Mouse (Mus musculus) WW6 (cell line): ENCODE measurements around the gene Cabin1.

Source experiments
- DNase-seq: peaks from one replicate; pipeline ENCODE4 v3.0.0-alpha.2; 2013; ENCODE audit warnings: low read depth, low spot score

Gene Cabin1

DNA sequence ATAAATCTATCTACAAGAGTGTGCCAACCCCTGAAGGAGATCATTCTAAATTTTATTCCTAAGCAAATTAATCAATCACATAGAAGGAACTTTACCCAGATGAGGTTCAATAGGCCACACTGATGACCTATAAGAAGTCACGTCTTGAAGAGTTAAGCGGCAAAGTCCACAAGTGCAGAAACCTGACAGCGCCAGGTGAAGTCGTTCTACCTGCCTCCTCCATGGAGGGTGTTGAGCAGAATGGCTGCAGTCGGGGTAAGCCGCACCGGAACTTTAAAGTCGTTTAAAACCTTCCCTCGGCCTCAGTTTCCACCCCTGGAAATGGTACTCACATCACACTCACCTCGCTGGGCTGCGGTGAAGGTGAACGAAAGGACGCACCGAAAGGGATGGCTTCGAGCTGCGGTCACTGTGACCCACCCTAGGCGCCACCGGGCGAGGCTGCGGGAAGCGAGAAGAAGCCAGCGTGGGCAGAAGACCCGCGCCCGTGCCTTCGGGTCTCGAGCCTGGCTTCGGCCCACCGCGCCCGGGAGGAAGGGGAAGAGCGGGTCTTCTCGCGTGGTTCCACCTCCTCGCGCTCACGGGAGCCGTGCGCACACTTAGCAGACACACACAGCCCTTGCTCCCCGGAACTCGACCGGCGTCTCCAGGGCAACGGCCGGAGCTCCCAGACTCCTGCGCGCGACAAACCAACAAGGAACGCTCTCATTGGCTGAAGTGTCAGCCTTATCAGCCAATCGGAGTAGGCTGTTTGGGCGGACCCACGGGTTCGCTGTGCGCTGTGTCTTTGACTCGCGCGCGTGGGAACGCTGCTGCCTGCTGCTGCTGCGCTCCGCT is at the start of gene Cabin1:
Cabin1 (minus strand) TSS at position 660 of the 837 bp plus-strand sequence.
- peak; percentile 97 for DNase-seq

DNA sequence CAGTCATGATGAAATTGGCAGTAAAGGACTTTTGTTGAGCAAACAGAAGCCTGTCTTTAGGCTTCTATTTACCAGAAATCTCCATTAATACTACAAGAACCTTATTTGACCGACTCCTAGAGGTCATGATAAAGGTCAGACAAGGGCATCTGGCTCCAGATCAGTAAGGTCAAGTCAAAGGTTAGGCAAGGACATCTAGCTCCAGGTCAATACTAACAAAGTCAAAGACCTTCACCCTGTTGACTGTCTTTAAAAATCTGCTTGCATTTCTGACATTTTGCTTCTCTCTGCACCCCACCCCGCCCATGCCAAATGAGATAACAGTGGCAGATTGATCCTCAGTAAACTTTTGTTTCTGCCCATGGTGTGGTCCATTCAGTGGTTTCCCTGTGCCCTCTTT is 40.1 kb upstream of the Cabin1 start:
- DNase-seq, result no peak

DNA sequence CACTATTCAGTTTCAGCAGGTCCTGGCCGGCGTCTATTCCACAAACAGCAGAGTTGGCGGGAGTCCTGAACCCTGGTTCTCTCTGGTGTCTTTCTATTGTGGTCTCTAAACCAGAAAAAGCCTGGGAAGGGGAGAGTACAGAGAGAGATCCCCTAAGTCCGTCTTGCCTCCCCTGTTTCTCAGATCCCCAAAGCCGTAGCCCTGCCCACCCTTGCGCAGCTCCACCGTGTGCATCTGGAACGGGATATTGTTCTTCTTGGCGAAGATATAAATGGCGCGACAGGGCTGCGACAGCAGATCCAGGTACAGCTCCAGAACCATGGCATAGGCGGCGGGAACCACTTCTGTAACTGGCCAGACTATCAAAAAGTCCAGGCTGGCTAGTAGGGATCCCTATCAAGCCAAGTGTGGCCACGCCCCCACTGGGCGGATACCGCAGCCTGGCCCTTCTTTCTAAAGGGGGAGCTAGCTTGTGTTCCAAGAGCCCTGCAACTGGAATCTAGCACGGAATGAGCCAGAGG is 34.1 kb upstream of the Cabin1 start, which contains the start of gene Gstt1:
Gstt1 (minus strand) TSS at position 409 of the 521 bp plus-strand sequence.
- no peak for DNase-seq

DNA sequence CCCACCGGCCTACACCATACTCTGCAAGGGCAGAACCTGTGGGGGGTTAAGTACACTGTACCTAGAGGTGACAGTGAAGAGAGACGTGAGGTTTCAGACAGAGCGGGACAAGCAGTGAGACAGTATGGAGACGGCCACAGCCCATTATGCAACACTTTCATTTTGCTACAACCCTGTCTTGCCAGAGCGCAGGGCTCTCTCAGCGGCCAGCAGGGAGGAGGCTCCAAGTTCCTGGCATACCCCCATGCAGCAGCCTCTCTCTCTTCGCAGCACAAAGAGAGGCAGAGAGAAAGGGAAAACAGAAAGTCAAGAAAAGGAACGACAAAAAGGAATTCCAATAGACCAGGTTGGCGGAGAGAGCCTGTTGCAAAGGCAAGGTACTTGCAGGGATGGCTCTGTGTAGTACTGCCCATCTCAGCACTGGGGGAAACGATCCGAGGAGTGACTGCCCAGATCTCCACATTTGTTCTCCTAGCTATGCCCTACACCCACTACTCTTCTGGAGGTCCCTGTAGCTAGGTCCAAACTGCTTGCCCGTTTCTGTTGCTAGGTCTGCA is 33.6 kb upstream of the Cabin1 start:
- no peak for DNase-seq

DNA sequence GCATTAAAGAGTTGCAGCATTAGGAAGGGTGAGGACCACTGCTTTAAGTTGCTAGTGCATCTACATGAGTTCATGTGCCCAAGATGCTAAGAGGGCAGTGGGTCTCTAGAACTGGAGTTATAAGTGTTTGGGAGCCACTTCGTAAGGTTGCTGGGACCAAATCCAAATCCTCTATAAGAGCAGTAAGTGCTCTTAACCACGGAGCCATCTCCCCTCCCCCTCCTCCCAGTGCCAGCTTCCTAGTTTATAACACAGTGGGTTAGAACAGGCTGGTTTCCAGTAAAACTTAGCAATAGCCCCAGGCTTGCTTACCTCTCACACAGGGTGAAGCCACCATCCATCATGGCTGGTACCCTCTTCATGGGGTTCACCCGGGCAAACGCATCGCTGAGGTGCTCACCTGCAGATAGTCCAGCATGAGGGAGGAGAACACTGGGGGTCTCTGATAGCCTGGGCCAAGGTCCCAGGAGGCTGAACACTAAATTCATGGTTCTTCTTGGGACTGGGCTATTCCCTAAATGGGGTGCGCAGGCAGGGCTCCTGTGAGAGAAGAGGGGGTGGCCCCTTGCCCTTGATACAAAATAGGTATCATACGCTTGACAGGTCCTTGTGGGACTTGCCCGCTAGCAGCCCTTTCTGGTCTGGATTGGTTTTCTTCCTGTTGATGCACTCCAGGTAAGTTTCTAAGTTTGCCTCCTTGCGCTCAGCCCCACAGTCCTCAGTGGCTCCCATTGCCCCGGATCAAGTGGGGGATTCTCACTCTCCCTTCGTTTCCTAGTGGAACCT is 32.8 kb upstream of the Cabin1 start:
- DNase-seq, result no peak

DNA sequence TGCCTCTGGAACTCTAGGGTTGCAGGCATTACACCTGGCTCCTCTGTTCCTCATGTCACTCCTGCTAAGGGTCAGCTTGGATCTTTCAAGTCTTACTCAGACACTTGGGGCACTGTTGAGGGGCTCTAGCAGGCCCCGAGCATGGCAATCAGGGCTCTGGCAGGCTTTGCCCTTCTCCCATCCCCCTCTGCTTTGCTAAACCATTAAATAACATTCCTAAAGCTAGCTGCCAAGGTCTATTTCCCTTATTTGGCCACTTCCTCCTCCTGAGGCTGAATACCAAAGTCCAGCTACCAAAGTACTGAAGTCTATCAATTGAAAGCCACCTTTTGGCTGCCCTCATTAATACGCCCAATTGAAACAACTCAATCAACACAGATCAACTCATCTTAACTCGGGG is 30.7 kb upstream of the Cabin1 start:
- DNase-seq, result no peak

DNA sequence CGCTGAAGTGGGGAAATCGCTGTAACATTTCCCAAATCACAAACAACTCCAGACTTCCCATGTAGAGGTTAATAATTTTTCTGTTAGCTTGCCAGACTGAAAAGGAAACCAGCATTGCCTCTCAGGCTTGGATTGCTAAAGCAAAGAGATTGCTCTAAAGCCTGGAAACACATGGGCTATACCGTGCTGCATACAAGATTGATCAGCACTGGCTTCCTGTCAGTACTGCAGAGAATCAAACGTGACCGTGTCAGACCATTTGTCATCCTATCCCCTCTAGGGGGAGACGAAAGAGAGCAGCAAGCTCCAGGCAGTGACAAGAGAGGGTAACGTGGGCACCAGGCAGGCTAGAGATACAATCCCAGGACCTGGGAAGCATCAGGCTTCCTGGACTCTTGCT is 26.6 kb upstream of the Cabin1 start:
- no peak for DNase-seq

DNA sequence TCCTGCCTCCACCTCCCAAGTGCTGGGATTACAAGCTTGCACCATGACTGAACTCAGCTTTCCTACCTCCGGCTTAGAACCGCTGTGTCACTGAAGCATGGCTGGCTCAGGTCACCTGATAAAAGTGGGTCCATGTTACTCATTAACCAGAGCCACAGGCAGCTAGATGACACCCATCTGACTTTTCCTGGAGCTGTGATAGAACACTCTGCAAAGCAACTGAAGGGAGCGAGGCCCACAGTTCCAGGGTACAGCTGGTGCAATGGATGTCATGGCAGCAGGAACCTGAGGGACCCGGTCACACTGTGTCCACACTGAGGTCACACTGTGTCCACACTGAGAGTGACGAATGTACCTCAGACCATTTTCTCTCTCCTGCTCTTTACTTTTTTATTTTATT is 25.7 kb upstream of the Cabin1 start:
- DNase-seq, result no peak

DNA sequence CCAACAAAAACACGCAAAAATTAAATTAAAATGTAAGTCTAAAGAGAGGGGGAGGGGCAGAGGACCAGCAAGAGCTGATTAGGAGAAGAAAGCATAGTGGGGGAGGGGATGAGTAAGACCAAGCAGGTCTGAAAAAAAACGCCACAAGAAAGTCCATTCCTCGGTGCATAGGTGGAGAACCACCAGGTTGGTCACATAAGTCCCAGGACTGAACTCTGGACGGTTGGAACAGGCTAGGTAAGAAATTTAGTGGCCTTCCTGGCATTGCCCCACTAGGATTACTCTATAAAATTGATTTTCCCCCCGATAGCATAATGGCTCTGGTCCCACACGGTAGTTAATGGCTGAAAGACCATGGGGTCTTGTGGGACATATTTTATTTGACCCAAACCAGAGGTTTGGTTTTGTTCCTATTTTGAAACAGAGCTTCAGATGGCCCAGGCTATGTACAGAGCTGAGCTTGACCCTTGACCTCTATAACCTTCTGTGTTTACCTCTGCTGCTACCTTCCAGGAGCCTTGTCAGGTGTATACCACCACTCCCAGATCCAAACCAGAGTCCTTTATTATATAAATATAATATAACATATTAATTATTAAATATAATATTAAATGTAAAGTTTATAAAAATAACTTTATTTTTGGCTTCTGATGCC is 25.1 kb upstream of the Cabin1 start:
- DNase-seq, result no peak

DNA sequence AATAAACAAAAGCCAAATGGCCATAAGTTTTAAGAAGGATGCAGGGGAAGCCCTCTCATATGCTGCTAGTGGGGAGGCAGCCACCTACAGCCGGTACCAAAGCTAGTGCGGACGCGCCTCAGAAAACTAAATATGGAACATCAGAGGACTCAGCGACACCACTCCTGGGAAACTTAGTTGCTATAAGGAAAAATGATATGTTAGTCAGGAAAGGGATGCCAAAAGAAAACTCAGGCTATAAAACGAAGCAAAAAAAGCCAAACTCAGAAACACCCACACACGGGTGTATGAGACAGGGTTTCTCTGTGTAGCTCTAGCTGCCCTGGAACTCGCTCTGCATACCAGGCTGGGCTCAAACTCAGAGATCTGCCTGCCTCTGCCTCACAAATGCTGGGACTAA is 24.1 kb upstream of the Cabin1 start:
- no peak for DNase-seq

DNA sequence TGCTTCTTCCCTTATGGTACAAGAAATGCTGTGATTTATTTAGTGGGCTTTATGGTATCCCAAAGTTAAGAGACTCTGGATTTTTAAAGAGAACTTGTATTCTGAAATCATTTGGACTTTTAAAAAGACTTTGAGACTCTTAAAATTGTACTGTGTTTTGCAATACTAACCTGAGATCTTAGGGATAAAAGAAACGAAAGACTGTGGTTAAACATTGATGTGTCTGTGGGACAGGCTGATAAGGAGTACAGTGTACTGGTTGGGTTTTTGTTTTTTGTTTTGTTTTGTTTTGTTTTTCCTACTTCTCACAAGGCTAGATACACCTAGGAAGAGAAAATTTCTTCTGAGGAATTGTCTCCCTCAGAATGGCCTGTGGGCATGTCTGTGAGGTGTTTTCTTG is 21.3 kb upstream of the Cabin1 start:
- DNase-seq, result no peak

DNA sequence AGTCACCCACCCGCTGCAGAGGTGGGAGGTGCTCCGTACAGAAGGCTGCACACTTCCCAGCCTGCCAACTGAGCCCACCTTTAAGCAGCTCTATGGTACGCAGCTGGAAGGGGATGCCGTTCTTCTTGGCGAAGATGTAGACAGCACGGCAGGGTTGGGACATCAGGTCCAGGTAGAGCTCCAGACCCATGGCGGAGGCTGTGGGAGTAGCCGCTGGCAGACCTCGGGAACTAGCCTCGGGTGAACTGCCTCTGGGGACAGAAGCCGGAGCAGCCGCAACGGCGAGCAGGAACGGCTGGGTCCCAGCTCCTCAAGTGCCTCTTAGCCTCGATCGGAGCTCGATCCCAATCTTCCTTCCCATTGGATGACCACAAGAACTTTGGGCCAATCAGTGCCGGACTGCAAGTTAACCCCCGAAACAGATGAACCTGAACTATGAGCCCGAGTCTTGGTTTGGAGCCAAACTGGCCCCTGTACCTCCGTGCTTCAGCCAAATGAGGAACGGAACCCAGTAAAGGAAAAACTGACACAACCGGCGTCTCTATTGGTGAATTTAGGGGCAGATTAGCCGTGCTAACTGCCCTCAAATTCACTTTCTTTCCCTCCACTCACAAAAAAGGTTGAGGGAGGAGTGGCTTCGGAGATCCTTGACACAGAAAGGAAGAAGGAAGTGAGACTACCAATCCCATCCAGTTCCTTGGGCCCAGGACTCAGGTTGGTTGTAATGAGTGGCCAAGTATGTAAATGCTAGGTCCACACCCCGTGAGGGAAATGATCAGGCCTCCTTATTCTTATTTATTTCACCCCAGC is 16.8 kb upstream of the Cabin1 start, which contains the start of the genes Gm20441 and Gstt3:
Gm20441 (minus strand) TSS at position 186 of the 810 bp plus-strand sequence.
Gstt3 (minus strand) TSS at position 646 of the 810 bp plus-strand sequence.
- DNase-seq, result no peak

DNA sequence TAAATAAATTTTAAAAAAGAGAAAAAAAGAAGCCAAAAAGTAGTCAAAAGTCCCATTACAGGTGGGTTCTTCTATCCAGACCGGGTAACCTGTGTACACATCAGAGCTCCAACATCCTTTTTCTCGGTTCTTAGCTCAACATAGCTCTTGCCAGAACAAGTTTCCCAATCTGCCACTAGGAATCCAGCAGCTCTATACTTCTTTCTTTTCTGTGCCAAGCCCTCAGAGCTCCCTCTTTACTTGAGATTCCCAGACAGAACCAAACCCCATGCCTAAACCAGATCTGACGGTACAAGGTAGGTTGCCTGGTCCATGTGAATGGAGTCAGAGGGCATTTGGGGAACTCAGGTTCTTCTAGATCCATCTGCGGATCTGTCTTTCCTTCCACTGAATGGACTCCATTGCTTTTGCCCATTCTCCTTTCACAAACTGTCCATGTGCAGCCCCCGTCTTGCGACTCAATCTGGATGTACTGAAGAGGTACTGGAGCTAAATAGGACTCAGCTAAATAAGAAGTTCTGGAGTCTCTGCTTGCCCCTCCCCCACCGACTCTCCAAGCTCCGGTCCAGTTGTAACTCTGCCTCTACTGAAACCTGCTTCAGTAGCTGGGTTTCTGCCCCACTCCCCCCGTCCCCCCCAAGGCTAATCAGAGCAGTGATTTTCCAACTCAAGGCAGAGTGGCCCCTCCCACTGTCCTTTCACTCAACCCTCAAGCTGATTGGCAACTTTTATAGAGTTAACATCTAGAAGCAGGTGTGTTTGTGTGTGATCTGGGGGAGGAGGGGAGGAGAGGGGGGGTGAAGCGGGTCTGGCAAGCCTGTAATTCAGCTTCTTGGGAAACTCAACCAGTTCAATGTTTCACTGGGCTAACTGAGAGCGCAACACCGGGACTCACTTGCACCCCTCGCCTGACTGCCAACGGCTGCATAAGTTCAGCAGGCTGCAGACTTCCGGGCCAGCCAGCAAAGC is 15.3 kb upstream of the Cabin1 start:
- no peak for DNase-seq

DNA sequence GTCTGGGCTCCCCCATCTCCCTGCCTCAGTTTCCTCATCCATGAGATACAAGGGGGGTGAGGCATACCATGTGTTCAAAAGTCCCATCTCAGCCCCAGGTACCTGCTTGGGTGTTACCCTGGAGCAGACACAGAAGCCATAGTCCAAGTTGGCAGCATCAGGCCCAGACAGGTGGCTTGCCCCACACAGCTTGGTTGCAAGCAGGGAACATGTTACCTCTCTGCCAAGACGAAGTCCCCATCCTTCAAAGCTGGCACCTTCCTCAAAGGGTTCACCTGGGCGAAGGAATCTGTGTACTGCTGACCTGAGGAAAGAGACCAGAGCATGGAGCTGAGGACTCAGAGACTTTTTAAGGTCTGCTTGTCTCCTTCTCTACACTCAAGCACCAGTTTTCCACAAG is 13.7 kb upstream of the Cabin1 start:
- DNase-seq, result no peak

DNA sequence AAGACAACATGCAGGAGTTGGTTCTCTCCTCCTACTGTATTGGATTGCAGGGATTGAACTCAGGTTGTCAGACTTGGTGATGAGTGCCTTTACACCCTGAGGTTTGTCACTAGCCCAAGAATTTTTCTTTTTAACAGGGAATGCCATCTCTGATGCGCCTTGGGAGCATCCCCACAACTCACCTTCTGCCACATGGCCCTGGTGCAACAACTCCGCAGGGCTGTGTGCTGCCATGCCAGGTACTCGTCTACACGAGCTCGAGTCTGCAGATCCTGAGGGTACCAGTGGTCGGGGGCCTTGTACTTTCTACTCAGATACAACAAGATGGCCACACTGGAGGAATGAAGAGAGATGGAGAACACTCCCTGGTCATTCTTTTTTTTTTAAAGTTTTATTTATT is 12.4 kb upstream of the Cabin1 start:
- DNase-seq, result no peak

DNA sequence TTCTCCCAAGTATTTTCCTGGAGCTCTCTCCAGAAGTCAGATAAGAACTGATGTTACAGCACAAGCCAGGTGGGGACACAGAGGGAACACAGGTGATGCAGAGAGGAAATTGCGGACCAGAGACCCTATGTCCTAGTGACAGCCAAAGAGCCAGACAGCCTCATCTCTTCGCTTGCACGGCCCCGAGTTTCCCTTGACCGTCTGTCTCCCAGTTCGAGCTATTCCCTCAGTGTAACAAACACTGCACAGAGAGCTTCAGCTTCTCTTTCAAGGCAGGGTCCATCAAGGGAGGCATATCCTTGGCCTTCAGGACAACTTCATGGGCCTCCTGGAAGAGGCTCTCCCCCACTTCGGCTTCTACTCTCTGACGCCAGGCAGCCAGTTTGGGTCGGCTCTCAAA is 10.4 kb upstream of the Cabin1 start:
- no peak for DNase-seq

DNA sequence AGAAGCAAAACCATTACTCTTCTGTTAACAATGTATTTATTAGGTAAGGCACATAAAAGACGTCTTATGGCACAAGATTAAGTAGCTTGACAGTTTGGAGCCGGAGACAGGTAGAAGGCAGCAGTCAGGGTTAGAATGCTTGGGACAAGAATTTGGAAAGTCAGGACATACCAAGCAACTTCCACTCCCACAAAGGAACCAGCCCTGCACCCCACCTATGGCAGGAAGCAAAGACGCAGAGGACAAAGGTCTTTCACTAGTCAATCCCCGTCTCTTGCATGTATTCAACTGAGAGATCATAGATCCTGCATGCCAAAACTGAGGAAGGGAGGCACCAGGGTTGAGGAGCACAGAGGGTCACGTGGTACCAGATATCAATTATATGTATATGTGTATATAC is 10.0 kb upstream of the Cabin1 start:
- no peak for DNase-seq

DNA sequence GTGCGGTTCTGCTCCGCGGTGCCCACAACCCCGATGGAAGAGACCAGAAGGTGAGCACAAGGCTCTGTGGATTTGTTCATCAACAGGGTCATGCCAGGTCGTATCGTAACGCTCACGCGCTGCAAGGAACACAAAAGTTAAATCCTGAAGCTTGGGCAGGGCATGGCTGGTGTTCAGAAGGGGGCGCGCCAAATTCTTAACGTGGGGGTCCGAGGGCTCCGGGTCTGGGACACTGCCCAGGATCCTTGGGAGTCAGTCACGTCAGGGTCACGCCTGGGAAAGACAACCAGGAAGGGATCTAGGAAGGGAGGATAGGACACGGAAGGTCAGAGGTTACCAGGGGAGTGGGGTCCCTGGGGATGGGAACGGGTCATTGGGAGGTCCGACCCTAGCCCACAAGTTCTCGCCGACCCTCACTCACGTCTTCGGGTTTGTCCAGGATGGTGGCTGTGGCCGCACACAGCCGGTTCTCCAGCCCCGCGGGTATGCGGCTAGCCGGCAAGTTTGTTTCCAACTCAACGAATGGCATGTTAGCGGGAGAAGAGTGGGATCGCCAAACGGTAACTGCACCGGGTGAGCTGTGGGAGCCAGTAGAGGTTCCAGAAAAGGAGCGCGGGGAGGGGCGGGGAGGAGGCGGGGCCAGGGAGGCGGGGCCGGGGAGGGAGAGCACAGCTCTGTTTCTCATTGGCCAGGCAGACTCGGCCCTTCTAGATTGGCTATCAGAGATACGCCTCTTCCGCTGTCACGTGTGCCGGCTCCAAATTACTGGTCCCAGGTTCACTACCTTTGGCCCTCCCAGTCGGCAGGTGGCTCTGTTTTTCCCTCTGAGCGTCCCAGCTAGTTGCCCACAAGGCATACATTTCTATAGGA is 8.9 kb upstream of the Cabin1 start, which contains the start of gene Ddt:
Ddt (minus strand) TSS at position 620 of the 870 bp plus-strand sequence.
- peak; percentile 84 for DNase-seq
